Mouse (Mus musculus) forelimb bud, embryonic 11.5 days (tissue): ENCODE results near the gene Mup4.
"Not testable (repeated sequence)": the region's sequence is repeated elsewhere in the genome, so short reads cannot be mapped to it uniquely, and the experiment has no call there.

Source experiments
- DNase-seq: peaks from one replicate; pipeline ENCODE4 v3.0.0-alpha.2; 2012; ENCODE audit warnings: low read depth, low spot score

The Mup4 gene

GRCm38 (mm10) chr4:59960610-59961009 is at the start of gene Mup4:
Gene Mup4, minus strand, starts transcription at chr4:59960710.
- no peak for DNase-seq

GRCm38 (mm10) chr4:59997894-59998293 is 37.4 kb upstream of the Mup4 start:
- DNase-seq, result not testable (repeated sequence)

- no peak for DNase-seq
These were observed 3.2 kb upstream of the Mup4 start, which contains the start of gene Mup6 for GRCm38 (mm10) chr4:59963405-59964344. Gene Mup6, plus strand, starts transcription at chr4:59964294.

- no peak for DNase-seq
These were observed 23.0 kb downstream of the Mup4 start for GRCm38 (mm10) chr4:59937543-59937942.

GRCm38 (mm10) chr4:59932505-59933281 is 27.8 kb downstream of the Mup4 start:
- DNase-seq, result peak; percentile 41

GRCm38 (mm10) chr4:59928347-59928746 is 32.2 kb downstream of the Mup4 start:
- DNase-seq, result peak; percentile 56

- no peak for DNase-seq
These were observed 32.8 kb downstream of the Mup4 start for GRCm38 (mm10) chr4:59927666-59928065.

- DNase-seq, result no peak
These were observed 35.4 kb downstream of the Mup4 start for GRCm38 (mm10) chr4:59925082-59925481.

GRCm38 (mm10) chr4:59917966-59918365 is 42.5 kb downstream of the Mup4 start:
- DNase-seq, result no peak

GRCm38 (mm10) chr4:59914608-59915403 is 45.7 kb downstream of the Mup4 start, which contains the start of gene Slc46a2:
Gene Slc46a2, minus strand, starts transcription at chr4:59915056.
- DNase-seq, result no peak

- DNase-seq, result no peak
These were observed 51.7 kb downstream of the Mup4 start for GRCm38 (mm10) chr4:59908785-59909184.

GRCm38 (mm10) chr4:59907657-59908230 is 52.8 kb downstream of the Mup4 start:
- DNase-seq, result peak; percentile 13

- no peak for DNase-seq
These were observed 53.4 kb downstream of the Mup4 start for GRCm38 (mm10) chr4:59907092-59907491.
